Mouse (Mus musculus): ENCODE measurements around the gene Gmpr. TPM values are rescaled to one million over a fixed set of nuclear protein-coding genes. Genes with fewer than 3 reads are reported as not detected.

The Gmpr gene
- polyA plus RNA-seq, 1 experiment from 2014 or later: 25.6 TPM

- no peaks in the 10 kb centered on the region for H3K27me3 ChIP-seq (replicated peaks; ENCODE audit: low read depth, poor library complexity, severe bottlenecking)
- WGBS: 92% methylated on average over 2 of the region's 2 CpGs
These were observed 92.6 kb downstream of the Gmpr start for GRCm38 (mm10) chr13:45599831-45600230.

GRCm38 (mm10) chr13:45600443-45600842 is 93.2 kb downstream of the Gmpr start:
- no peaks in the 10 kb centered on the region for H3K27me3 ChIP-seq (replicated peaks; ENCODE audit: low read depth, poor library complexity, severe bottlenecking)
- H3K9me3 ChIP-seq: no peaks in the 10 kb centered on the region
- H3K27ac ChIP-seq (replicated peaks): no peak overlapping the region
- WGBS: 72% methylated on average over 6 of the region's 6 CpGs
- H3K4me3 ChIP-seq: no peak overlapping the region
- no peak for DNase-seq (ENCODE audit: low spot score)
- no peaks in the 10 kb centered on the region for H3K36me3 ChIP-seq (replicated peaks)
- no peaks in the 10 kb centered on the region for H3K4me1 ChIP-seq

More at GRCm38 (mm10) chr13:45599831-45600230, 92.6 kb downstream of the Gmpr start:
- DNase-seq (ENCODE audit: low spot score): no peak
- no peak overlapping the region for H3K27ac ChIP-seq (replicated peaks)
- H3K36me3 ChIP-seq (replicated peaks): no peaks in the 10 kb centered on the region
- no peaks in the 10 kb centered on the region for H3K4me1 ChIP-seq
- H3K9me3 ChIP-seq: no peaks in the 10 kb centered on the region
- H3K4me3 ChIP-seq: no peak overlapping the region

Other genes with a start within 250 kb of the Gmpr start
- gene Mylip, start 117.7 kb upstream of the Gmpr start, polyA plus RNA-seq (2016; fragmentation: Nextera tagmentation; extraction: Ambion mirVana): 7.5 and 9.2 TPM in 2 replicates